Mouse (Mus musculus) MEL (cell line): ENCODE results near the gene B4galnt3. TPM values are rescaled to one million over a fixed set of nuclear protein-coding genes. Genes with fewer than 3 reads are reported as not detected.

Experiments
- DNase-seq: peaks from one replicate; pipeline ENCODE4 v3.0.0; 2011; ENCODE audit warnings: low read depth, low spot score
- H3K27ac ChIP-seq: 2 replicates; pipeline ENCODE4 v1.5.1; 2012; ENCODE audit warnings: low read depth, mild to moderate bottlenecking, control low read depth, low read length, moderate library complexity; ENCODE audit not compliant: control insufficient read depth
- H3K27me3 ChIP-seq, 2 experiments: fragments of 150-350 bp in 1 of 2; sonication (generic) in 1 of 2; 2 replicates each; pipeline ENCODE4 v1.6.1; 2012; ENCODE audit warnings: low read length in 2 of 2, mild to moderate bottlenecking in 2 of 2, improper control_type of control experiment in 1 of 2, moderate library complexity in 1 of 2; ENCODE audit not compliant: insufficient read depth in 2 of 2, control insufficient read depth in 1 of 2
- H3K36me3 ChIP-seq, 2 experiments: 2 replicates each; pipeline ENCODE4 v1.6.1; 2012 to 2014; ENCODE audit warnings: low read length in 2 of 2, improper control_type of control experiment in 1 of 2, inconsistent platforms in 1 of 2, mild to moderate bottlenecking in 1 of 2; ENCODE audit not compliant: insufficient read depth in 2 of 2, control insufficient read depth in 1 of 2
- H3K4me1 ChIP-seq, 2 experiments: fragments of 150-350 bp in 1 of 2; sonication (generic) in 1 of 2; 2 replicates each; pipeline ENCODE4 v1.6.1; 2012; ENCODE audit warnings: low read length in 2 of 2, improper control_type of control experiment in 1 of 2, mild to moderate bottlenecking in 1 of 2; ENCODE audit not compliant: insufficient read depth in 2 of 2, control insufficient read depth in 1 of 2
- H3K4me3 ChIP-seq, 2 experiments: fragments of 150-350 bp in 1 of 2; sonication (generic) in 1 of 2; 2 replicates each; pipeline ENCODE4 v1.5.1; 2012; ENCODE audit warnings: low read depth in 2 of 2, low read length in 2 of 2, mild to moderate bottlenecking in 2 of 2, moderate library complexity in 2 of 2, control low read depth in 1 of 2, improper control_type of control experiment in 1 of 2; ENCODE audit not compliant: control insufficient read depth in 1 of 2, insufficient read depth in 1 of 2
- H3K79me2 ChIP-seq: 2 replicates; pipeline ENCODE4 v1.6.1; 2012; ENCODE audit warnings: mild to moderate bottlenecking, low read length, moderate library complexity; ENCODE audit not compliant: control insufficient read depth, poor library complexity, insufficient read depth
- H3K9ac ChIP-seq: 2 replicates; pipeline ENCODE4 v1.6.1; 2012; ENCODE audit warnings: low read depth, mild to moderate bottlenecking, control low read depth, low read length, moderate library complexity; ENCODE audit not compliant: control insufficient read depth, poor library complexity, severe bottlenecking
- H3K9me3 ChIP-seq: fragments of 150-350 bp; sonication (generic); replicated peaks from 2 replicates; pipeline ENCODE4 v1.6.1; 2012; ENCODE audit warnings: mild to moderate bottlenecking, low read length, improper control_type of control experiment, moderate library complexity; ENCODE audit not compliant: insufficient read depth
- BHLHE40 ChIP-seq: IDR thresholded peaks from 2 replicates; pipeline ENCODE4 v1.6.1; 2012; ENCODE audit warnings: low read depth, mild to moderate bottlenecking, inconsistent platforms, low read length, improper control_type of control experiment, borderline replicate concordance
- CTCF ChIP-seq, 3 experiments: IDR thresholded peaks in 2 of 3; conservative IDR thresholded peaks in 1 of 3; 2 replicates each; pipeline ENCODE4 v1.5.1; 2011 to 2012; ENCODE audit warnings: low read length in 3 of 3, low read depth in 2 of 3, mild to moderate bottlenecking in 2 of 3, improper control_type of control experiment in 1 of 3, inconsistent platforms in 1 of 3, mixed read lengths in 1 of 3, moderate library complexity in 1 of 3; ENCODE audit not compliant: control insufficient read depth in 1 of 3, insufficient read depth in 1 of 3, poor library complexity in 1 of 3, severe bottlenecking in 1 of 3
- E2F4 ChIP-seq: IDR thresholded peaks from 2 replicates; pipeline ENCODE4 v1.6.1; 2011; ENCODE audit warnings: low read depth, low read length, improper control_type of control experiment, borderline replicate concordance
- ELF1 ChIP-seq: IDR thresholded peaks from 2 replicates; pipeline ENCODE4 v1.6.1; 2014; ENCODE audit warnings: low read depth, mild to moderate bottlenecking, inconsistent platforms, low read length, improper control_type of control experiment, moderate library complexity
- EP300 ChIP-seq, 2 experiments: IDR thresholded peaks; 2 replicates each; pipeline ENCODE4 v1.6.1; 2011; ENCODE audit warnings: improper control_type of control experiment in 2 of 2, low read length in 2 of 2, low read depth in 1 of 2, mild to moderate bottlenecking in 1 of 2
- ETS1 ChIP-seq: IDR thresholded peaks from 2 replicates; pipeline ENCODE4 v1.6.1; 2012; ENCODE audit warnings: low read depth, mild to moderate bottlenecking, inconsistent platforms, low read length, improper control_type of control experiment, moderate library complexity
- GABPA ChIP-seq: IDR thresholded peaks from 2 replicates; pipeline ENCODE4 v1.6.1; 2012; ENCODE audit warnings: low read depth, mild to moderate bottlenecking, inconsistent platforms, low read length, improper control_type of control experiment, moderate library complexity
- GATA1 ChIP-seq: IDR thresholded peaks from 2 replicates; pipeline ENCODE4 v1.6.1; 2011; ENCODE audit warnings: low read depth, low read length, improper control_type of control experiment
- HCFC1 ChIP-seq: IDR thresholded peaks from 2 replicates; pipeline ENCODE4 v1.6.1; 2012; ENCODE audit warnings: low read depth, mild to moderate bottlenecking, inconsistent platforms, low read length, improper control_type of control experiment, moderate library complexity
- JUND ChIP-seq: IDR thresholded peaks from 2 replicates; pipeline ENCODE4 v1.6.1; 2011; ENCODE audit warnings: low read depth, mild to moderate bottlenecking, improper control_type of control experiment, low read length
- KAT2A ChIP-seq: conservative IDR thresholded peaks from 2 replicates; pipeline ENCODE4 v1.6.1; 2012; ENCODE audit warnings: low read depth, low read length, improper control_type of control experiment, inconsistent platforms
- MAFK ChIP-seq: IDR thresholded peaks from 2 replicates; pipeline ENCODE4 v1.6.1; 2011; ENCODE audit warnings: low read depth, mild to moderate bottlenecking, low read length, improper control_type of control experiment, borderline replicate concordance
- MAZ ChIP-seq: IDR thresholded peaks from 2 replicates; pipeline ENCODE4 v1.6.1; 2012; ENCODE audit warnings: low read depth, mild to moderate bottlenecking, inconsistent platforms, low read length, improper control_type of control experiment
- MEF2A ChIP-seq: IDR thresholded peaks from 2 replicates; pipeline ENCODE4 v1.6.1; 2014; ENCODE audit warnings: low read depth, mild to moderate bottlenecking, inconsistent platforms, low read length, improper control_type of control experiment; ENCODE audit not compliant: poor library complexity, insufficient replicate concordance, severe bottlenecking; ENCODE audit errors: extremely low read depth
- MYB ChIP-seq: IDR thresholded peaks from 2 replicates; pipeline ENCODE4 v1.6.1; 2011; ENCODE audit warnings: mild to moderate bottlenecking, low read depth, low read length, improper control_type of control experiment
- MYC ChIP-seq: IDR thresholded peaks from 2 replicates; pipeline ENCODE4 v1.6.1; 2011; ENCODE audit warnings: low read depth, mild to moderate bottlenecking, low read length, improper control_type of control experiment, moderate library complexity
- POLR2A ChIP-seq, 2 experiments: IDR thresholded peaks; 2 replicates each; pipeline ENCODE4 v1.6.1; 2011 to 2012; ENCODE audit warnings: low read length in 2 of 2, mild to moderate bottlenecking in 2 of 2, control low read depth in 1 of 2, improper control_type of control experiment in 1 of 2, low read depth in 1 of 2, moderate library complexity in 1 of 2; ENCODE audit not compliant: control insufficient read depth in 1 of 2, insufficient read depth in 1 of 2, poor library complexity in 1 of 2
- POLR2AphosphoS5 ChIP-seq: IDR thresholded peaks from 2 replicates; pipeline ENCODE4 v1.6.1; 2012; ENCODE audit warnings: low read depth, borderline replicate concordance, mild to moderate bottlenecking, inconsistent platforms, low read length, moderate library complexity, mixed read lengths
- RAD21 ChIP-seq: IDR thresholded peaks from 2 replicates; pipeline ENCODE4 v1.6.1; 2011; ENCODE audit warnings: mild to moderate bottlenecking, low read depth, low read length, improper control_type of control experiment
- RCOR1 ChIP-seq: IDR thresholded peaks from 2 replicates; pipeline ENCODE4 v1.6.1; 2012; ENCODE audit warnings: low read depth, mild to moderate bottlenecking, inconsistent platforms, low read length, improper control_type of control experiment
- SMC3 ChIP-seq: IDR thresholded peaks from 2 replicates; pipeline ENCODE4 v1.6.1; 2011; ENCODE audit warnings: low read depth, low read length, improper control_type of control experiment
- TCF12 ChIP-seq: IDR thresholded peaks from 2 replicates; pipeline ENCODE4 v1.6.1; 2014; ENCODE audit warnings: low read depth, mild to moderate bottlenecking, inconsistent platforms, low read length, improper control_type of control experiment, moderate library complexity
- UBTF ChIP-seq: IDR thresholded peaks from 2 replicates; pipeline ENCODE4 v1.6.1; 2012; ENCODE audit warnings: low read depth, mild to moderate bottlenecking, inconsistent platforms, low read length, improper control_type of control experiment, moderate library complexity, borderline replicate concordance; ENCODE audit not compliant: insufficient read depth
- polyA plus RNA-seq, 2 experiments: library from polyadenylated mRNA; stranded (reverse) in 1 of 2; unstranded in 1 of 2; fragments of >175 nt in 1 of 2; fragments of >200 nt in 1 of 2; gene quantifications; 2 replicates each; pipeline versions ENCODE4 v1.2.1 to v1.2.4; 2012; ENCODE audit warnings: low replicate concordance in 2 of 2, low read depth in 1 of 2; ENCODE audit not compliant: insufficient read length in 2 of 2, insufficient read depth in 1 of 2, missing spikeins in 1 of 2
- total RNA-seq: library from RNA; depleted of rRNA; stranded (reverse); fragments of 300-350 nt; gene quantifications from 2 replicates; pipeline ENCODE4 v1.2.3, GENCODE M21; 2012

B4galnt3 gene
- total and polyA plus RNA-seq, 3 experiments, result 1.3 to 1.5 TPM; not detected in 1

- Histone ChIP-seq H3K27me3 (no peaks in the 10 kb centered on the region), H3K36me3 (no peaks in the 10 kb centered on the region), H3K9me3 (no peaks in the 10 kb centered on the region)
- no peak for DNase-seq
- TF ChIP-seq GATA1, result no peak
- TF ChIP-seq TCF12, result no peak
- no peak for TF ChIP-seq MAZ
- no peak for TF ChIP-seq MYC
- TF ChIP-seq UBTF, result no peak
- no peak for TF ChIP-seq EP300 (IDR thresholded peaks at IDR 0.05; ENCODE audit: low read depth in 1 of 2, low read length in 2 of 2)
- no peak for TF ChIP-seq BHLHE40
- TF ChIP-seq, all 39 proteins: peak for 0
- H3K27ac ChIP-seq, result no peak overlapping the region
- no peaks in the 10 kb centered on the region for H3K4me1 ChIP-seq
- H3K9ac ChIP-seq, result no peak overlapping the region
- no peak overlapping the region for H3K4me3 ChIP-seq
- no peaks in the 10 kb centered on the region for H3K79me2 ChIP-seq
Observed at GRCm38 (mm10) chr6:120201956-120202355, 92.4 kb downstream of the B4galnt3 start.

GRCm38 (mm10) chr6:120199638-120200394 lies 94.5 kb downstream of the B4galnt3 start:
- no peak for DNase-seq
- no peaks in the 10 kb centered on the region for H3K9me3 ChIP-seq
- no peaks in the 10 kb centered on the region for H3K27me3 ChIP-seq
- H3K4me3 ChIP-seq, result no peak overlapping the region
- H3K36me3 ChIP-seq, result no peaks in the 10 kb centered on the region
- no peaks in the 10 kb centered on the region for H3K79me2 ChIP-seq
- H3K9ac ChIP-seq, result no peak overlapping the region
- no peak overlapping the region for H3K27ac ChIP-seq
- TF ChIP-seq CTCF (IDR thresholded peaks at IDR 0.05 in 2 of 3, conservative IDR thresholded peaks at IDR 0.05 in 1 of 3; ENCODE audit: control insufficient read depth in 1 of 3, insufficient read depth in 1 of 3, low read depth in 2 of 3, low read length in 3 of 3, poor library complexity in 1 of 3, severe bottlenecking in 1 of 3), result peak in 2 of 3 experiments; percentile 1 to 7; a peak in 2 of 6 replicates
- no peak for TF ChIP-seq RAD21
- 0 out of 4 replicates have a peak, but pooled peaks cover 0 to 2% of the 10 kb centered on the region in 2 experiments for H3K4me1 ChIP-seq

GRCm38 (mm10) chr6:120197964-120198363 lies 96.4 kb downstream of the B4galnt3 start:
- no peak overlapping the region for H3K4me3 ChIP-seq
- no peak overlapping the region for H3K9ac ChIP-seq
- TF ChIP-seq MYC (no peak), GABPA (no peak), MAFK (no peak), MEF2A (no peak), POLR2A (IDR thresholded peaks at IDR 0.05; ENCODE audit: control insufficient read depth in 1 of 2, insufficient read depth in 1 of 2, low read depth in 1 of 2, low read length in 2 of 2, poor library complexity in 1 of 2) (no peak), BHLHE40 (no peak), JUND (no peak), RCOR1 (no peak), MYB (no peak), TCF12 (no peak), HCFC1 (no peak), RAD21 (peak; percentile 76), SMC3 (peak; percentile 95), ETS1 (no peak), ELF1 (no peak), KAT2A (no peak), CTCF (IDR thresholded peaks at IDR 0.05 in 2 of 3, conservative IDR thresholded peaks at IDR 0.05 in 1 of 3; ENCODE audit: control insufficient read depth in 1 of 3, insufficient read depth in 1 of 3, low read depth in 2 of 3, low read length in 3 of 3, poor library complexity in 1 of 3, severe bottlenecking in 1 of 3) (peak; percentile 88 to 98 (median 97)), E2F4 (no peak), POLR2AphosphoS5 (no peak)

More at GRCm38 (mm10) chr6:120197964-120198363, 96.4 kb downstream of the B4galnt3 start:
- H3K27ac ChIP-seq, result no peak overlapping the region
- H3K27me3 ChIP-seq, result no peaks in the 10 kb centered on the region
- peaks cover 2 to 6% of the 10 kb centered on the region in 2 experiments; a peak in 1 of 4 replicates for H3K4me1 ChIP-seq
- H3K36me3 ChIP-seq, result no peaks in the 10 kb centered on the region; a peak in 1 of 4 replicates
- no peaks in the 10 kb centered on the region for H3K79me2 ChIP-seq
- no peaks in the 10 kb centered on the region for H3K9me3 ChIP-seq
- DNase-seq, result peak; percentile 83
